Mouse (Mus musculus) CD8-positive naive resting alpha-beta T cell, adult 2 months (primary cell): ENCODE results near the gene Myo1c.

Experiments
- DNase-seq, 2 experiments: peaks; one replicate each; pipeline ENCODE4 v3.0.0; 2022; ENCODE audit warnings: low read depth in 2 of 2, low spot score in 2 of 2

Myo1c gene

DNA sequence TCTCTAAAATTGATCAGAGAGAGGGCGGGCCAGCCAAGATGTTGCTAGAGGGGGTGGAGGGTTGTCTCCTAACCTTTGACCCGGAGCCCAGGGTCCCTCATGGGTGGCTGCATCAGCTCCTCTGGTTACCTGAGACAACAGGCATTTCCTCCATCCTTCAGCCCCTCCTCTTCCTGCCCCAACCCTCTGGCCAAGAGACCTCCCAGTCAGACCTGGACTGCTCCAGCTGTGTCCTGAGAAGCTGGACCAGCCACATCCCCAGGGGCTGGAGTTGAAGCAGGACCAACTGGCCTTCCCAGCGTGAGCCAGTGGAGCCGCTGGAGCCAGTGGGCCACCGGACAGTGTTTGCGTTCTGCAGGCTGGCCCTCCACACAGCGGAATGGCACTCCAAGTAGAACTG is at the start of gene Myo1c:
Gene Myo1c (plus strand): TSS at position 194 of the 400 bp plus-strand sequence.
- no peak for DNase-seq

DNA sequence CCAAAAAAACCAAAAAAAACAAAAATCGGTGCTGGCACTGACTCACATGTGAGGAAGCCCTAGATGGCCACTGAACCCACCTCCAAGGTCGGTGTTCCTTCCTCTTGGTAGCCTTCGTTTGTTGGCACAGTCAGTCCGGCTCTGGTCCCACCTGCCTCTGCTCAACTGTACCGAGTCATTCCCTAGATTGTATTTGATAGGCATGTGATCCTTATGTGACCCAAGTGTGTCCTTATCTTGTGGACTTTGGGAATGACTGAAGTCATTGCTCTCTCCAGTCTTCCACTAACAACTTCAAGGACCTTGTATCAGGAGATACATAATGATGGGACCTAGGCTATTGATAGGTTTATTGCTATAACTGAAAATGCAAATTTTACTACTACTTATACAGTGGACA is 45.5 kb upstream of the Myo1c start:
- DNase-seq = no peak

DNA sequence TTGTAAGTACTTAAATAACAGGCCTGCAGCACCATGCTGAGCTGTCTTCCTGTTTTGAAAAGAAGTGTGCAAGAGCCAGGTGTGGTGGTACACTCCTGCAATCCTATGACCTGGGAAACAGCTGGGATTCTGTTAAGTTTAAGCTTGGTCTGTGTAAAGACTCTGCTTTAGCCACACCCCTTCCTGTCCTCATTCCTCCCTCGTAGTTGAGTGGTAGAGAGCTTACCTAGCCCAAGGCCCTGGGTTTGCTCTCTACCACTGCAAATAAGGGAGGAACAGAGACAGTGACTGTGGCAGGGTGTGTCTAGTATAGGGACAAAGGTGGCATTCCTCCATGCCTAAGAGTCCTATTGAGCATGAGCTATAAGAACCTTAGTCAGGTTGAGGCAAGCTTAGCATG is 45.0 kb upstream of the Myo1c start:
- DNase-seq = no peak

DNA sequence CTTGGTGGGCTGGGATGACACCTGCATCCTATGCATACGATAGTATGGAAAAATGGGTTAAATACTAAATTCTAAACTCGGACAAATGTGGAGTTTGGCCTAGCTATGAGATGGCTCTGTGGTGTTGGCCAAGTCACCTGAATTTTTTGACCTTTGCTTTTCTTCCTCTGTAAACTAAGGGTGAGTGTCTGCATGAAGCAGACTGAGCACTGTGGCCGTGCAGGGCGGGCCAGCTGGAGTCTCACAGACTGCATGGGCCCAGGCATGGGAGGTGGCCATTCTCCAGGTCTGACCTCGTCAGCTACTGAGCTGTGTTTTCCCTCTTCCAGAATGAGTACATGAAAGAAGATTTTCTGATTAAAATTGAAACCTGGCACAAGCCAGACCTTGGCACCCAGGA is 41.5 kb upstream of the Myo1c start:
- DNase-seq = no peak

DNA sequence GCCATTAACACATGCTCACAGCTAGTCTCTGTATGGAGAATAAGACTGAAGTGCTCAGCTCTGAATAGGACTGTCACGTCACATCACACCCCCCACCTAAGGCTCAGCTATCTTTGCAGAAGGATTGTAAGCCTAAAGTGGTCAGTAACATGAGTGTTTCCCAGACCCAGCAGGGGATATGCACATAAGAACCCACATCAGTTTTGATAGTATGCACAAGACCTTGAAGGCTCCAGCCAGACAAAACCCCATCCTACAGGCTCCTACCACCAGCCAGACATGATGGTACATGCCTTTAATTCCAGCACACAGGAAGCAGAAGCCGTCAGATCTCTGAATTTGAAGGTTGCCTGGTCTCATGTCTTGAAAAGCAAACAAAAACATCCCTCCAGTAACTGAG is 40.3 kb upstream of the Myo1c start:
- DNase-seq = no peak

DNA sequence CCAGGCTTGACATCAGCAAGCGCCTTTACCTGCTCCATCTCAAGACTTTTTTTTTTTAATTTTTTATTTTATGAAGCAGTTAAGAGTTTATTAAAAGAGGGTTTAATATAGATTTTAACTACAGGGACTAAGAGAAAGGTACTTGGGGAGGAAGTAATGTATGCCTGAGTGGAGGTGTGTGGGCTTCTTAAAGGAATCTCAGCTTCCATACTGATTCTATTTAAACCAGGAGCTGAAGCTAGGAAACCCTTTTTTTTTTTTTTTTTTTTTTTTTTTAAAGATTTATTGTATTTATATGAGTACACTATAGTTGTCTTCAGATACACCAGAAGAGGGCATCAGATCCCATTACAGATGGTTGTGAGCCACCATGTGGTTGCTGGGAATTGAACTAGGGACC is 35.5 kb upstream of the Myo1c start:
- no peak for DNase-seq

DNA sequence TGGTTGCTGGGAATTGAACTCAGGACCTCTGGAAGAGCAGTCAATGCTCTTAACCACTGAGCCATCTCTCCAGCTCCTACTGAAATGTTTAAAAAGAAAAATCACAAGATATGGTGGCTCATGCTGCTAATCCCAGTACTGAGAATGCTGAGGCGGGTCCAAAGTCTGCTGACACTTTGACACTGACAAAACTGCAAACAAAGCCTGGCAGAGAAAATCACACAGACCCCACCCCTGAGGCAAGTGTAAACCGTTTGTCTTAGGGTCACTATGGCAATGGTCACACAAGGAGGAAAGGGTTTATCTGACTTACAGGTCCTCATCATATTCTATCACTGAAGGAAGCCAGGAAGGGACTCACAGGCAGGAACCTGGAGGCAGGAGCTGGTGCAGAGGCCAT is 34.7 kb upstream of the Myo1c start:
- no peak for DNase-seq

DNA sequence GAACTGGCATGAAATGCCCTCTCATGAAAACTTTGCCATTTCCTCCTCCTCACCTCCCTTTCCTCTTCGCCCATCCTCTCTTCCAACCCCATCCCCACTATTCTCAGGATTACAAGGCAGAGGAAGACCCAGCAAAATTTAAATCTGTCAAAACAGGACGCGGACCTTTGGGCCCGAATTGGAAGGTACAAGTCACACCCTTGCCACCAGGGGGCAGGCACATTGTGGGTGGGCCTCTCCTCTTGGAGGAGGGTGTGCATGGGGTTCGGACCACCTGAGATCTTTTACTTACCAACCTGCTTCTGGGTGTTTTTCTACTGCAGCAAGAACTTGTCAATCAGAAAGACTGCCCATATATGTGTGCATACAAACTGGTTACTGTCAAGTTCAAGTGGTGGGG is 31.2 kb upstream of the Myo1c start:
- peak; percentile 32 to 51 for DNase-seq

DNA sequence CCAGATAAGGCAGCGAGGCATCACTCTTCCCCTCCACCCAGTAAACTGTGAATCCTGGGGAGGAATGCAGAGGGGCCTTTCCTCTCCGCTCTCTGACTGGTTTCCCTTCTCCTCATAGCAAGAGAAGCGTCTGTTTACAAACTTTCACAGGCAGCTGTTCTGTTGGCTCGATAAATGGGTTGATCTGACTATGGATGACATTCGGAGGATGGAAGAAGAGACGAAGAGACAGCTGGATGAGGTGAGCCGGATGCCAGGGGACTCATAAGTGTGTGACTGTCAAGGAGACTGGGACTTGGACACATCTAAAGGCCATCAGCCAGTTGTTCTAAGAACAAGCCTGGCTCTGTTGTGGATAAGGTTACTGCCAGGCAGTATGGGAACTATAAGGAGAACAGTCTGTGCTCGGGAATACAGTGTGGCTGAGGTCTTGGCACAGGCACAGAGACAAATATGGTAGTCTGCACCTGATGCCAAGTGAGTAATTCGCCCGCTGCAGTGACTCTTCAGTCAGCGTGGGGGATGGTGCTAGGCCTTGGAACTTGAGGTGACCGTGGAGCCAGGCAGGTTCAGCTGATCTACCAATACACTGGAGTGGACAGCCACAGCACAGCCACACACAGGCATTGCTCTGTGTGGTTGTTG is 30.0 kb upstream of the Myo1c start:
- no peak for DNase-seq

DNA sequence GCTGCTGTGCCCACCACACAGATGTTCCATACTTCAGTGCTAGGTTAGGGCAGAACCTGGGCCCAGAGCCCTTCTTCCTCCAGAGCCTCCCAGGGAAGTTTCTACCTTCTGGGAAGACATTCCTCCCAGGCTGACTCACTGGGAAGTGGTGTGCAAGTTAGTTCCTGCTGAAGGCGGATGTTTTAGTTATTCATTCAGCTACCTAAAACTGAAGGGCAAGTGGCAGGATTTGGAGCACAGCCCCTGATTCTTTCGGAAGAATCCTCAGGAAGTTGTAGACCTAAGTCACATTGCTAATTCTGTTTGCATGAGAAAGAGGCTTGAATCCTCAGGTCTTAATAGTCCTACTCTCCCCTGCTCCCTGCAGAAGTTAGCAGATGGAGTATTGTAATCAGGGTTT is 28.9 kb upstream of the Myo1c start:
- DNase-seq = no peak

DNA sequence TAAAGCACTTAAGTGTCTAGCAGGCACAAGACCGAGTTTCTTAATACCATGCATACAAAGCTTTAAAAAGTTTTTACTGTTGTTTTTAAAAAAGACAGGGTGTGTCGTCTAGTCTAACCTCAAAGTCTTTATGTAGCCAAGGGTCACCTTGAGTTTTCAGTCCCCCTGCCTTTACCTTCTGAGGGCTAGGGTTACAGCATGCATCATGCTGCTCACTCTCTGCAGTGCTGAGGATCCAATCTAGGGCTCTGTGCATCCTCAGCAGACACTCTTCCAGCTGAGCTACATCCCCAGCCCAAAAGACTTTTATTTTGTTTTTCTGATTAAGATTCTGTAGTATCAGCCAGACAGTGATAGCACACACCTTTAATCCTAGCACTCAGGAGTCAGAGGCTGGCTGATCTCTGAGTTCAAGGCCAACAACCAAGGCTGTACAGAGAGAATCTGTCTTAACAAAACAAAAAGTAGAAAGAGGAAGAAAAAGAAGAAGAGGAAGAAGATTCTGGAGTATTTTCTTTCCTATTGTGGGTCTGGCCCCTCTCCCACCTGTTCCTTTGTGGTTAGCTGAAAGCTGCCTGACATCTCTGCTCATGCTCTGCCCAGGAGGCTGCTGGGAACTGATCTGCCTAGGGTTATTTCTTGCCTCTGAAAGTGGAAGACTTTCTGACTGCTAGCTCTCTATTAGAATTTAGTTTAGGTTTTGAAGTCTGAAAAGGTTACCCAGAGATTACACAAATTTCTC is 27.5 kb upstream of the Myo1c start:
- no peak for DNase-seq

DNA sequence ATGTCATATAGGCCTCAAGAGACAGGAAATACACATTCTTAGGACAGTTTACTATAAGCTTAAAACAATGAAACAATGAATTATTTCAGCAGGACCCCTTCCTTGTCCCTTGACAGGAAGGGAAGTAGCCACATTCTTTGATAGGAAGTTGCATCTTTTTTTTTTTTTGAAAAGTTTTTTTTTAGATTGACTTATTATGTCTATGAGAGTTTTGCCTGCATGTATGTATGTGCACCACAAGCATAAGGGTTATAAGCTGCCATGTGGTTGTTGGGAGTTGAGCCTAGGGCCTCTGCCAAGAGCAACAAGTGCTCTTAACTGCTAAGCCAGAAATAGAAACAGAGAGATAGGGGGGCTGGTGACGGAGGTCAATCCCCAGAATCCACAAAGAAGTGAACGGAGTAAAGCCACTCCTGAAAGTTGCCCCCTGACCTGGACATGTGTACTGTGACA is 26.2 kb upstream of the Myo1c start:
- DNase-seq = no peak

DNA sequence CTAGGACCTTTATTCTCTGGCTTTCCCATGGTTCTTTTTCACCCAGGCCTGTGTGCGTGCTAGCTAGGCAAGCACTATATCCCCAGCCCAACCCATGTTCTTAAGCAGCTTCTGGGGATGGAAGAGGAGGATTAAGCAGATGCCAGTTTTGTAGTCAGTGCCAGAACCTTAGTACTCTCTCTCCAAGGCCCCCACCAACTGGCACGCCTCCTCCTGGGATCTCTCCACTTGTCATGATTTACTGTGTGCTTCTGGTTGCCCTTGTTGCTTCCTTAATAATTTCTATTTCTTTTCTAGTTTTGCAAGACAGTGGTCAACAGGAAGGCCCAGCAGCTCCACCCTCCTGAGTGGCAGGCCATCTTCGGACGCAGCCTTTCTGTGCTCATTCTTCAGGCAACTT is 24.5 kb upstream of the Myo1c start:
- no peak for DNase-seq

DNA sequence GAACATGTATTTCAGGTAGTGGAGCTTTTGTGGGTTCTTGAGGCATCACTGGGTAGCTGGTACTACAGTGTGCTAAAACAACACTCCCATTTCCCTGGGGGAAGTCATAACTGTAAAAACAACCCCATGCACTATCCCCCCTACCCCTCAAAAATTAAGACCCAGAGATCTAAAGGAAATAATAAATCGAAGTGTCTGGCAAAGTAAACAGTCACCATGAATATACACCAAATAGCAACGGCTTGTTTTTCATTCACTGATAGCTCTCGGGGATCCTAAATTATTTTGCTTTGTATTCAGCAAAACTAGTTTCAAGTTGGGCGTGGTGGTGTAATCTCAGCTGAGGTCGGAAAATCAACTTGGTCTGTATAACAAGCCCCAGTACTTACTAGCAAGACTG is 20.2 kb upstream of the Myo1c start:
- no peak for DNase-seq

DNA sequence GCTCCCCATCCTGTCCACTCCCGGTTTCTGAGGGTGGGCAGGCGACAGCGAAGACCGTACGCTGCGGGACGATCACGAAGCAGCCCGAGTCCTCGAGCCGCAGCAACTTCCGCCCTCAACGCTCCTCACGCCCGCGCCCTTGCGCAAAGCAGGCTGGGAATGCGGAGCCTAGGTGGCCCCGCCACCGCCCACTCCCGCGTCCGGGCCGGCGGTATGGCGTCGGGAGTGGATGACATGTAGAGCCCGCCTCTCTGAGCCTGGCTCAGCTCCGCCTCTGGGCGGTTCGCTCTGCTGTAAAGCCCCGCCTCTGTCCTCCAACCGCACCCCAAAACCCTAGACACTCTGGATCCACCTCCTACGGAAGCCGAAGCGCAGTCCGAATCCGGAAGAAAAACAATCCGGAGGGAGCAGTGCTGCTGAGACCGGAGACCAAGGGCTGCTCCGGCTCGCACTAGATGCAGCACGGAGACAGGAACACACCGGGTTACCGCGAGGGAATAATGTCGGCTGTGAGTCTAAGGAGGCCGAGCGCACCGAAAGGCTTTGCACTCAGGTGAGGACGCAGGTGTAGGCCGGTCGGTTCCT is 19.6 kb upstream of the Myo1c start, which contains the start of gene Inpp5k:
Gene Inpp5k (plus strand): TSS at position 344 of the 585 bp plus-strand sequence.
- DNase-seq = peak; percentile 95 to 96

DNA sequence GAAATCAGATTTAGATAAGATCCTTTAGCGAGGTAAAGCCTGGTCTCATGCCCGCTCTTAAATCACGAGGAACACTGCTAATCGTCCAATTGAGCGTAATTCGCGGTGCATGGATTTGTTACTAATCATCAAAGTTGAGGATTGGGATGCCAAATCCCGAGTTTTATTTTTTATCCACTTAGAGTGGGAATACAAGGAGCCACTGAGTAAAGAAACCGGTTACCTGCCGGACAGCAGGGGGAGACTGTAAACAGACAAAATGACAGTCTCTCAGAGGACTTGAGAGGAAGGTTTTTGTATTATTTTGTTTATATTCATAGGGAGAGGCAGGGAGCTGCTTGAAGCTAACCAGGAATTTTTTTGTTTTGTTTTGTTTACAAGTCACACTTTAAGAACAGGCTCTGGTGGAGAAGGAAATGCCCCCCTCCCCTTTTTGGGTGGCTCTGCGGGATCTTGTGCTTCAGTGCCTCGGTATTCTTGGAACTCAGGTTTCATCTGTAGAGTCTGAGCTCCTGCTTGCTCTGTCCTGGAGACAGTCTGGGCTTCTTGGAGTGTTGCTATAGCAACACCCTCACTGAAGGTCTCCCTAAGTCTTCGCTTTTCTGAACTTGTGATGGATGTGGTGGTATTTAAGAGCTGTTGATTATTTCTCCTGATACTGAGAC is 18.6 kb upstream of the Myo1c start:
- DNase-seq = peak in 1 of 2 experiments; percentile 42

DNA sequence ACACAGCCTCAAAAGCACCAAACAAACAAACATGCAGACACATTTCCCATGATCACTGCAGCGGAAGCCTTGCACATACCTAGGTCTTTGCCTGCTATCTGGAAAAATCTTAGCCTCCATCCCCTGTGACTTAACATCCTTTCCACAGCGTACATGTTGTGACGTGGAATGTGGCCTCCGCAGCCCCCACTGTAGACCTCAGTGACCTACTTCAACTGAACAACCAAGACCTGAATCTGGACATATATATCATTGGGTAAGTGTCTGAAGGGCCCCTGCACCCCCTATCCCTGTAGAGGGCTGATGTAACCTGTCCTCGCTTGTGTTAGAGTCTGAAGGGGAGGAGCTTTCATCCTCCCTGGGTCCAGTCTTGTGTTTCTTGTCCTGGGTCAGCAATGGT is 17.4 kb upstream of the Myo1c start:
- no peak for DNase-seq

DNA sequence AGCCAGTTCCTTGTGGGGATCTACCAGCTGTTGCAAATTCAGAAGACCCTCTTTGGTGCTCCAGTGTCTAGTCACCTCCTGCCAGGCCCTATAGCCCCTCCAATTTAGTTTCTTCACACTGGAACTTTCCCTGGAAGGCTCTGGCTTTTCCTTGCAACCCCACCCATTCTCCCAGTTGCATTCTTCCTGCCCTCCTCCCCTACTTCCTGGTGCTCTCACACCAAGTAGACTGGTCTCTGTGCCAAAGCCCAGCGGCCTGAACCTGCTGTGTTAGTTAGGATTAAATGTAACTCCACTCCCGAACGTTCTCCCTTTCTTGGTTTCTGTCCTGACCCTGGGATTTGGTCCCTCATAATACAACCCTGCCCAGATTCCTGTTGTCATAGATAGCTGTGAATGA is 15.5 kb upstream of the Myo1c start:
- DNase-seq = no peak

DNA sequence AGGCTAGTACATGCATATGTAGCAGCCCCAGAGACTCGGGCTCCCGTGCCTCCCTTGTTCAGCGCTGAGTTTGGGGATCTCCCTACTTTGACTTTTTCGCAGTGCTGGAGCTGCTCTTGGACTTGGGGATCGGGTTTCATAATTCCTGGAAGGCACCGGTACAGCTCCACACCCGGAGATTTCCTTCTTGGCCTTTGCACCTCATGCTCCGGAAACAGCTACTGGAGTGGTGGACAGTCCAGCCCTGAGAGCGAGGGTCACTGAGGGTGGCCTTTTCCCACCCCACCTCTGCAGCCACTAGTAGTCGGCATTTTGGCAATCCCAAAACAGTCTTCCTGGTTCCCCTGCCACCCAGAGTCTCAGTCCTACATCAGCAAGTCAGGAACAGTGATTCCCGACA is 15.0 kb upstream of the Myo1c start:
- DNase-seq = no peak

DNA sequence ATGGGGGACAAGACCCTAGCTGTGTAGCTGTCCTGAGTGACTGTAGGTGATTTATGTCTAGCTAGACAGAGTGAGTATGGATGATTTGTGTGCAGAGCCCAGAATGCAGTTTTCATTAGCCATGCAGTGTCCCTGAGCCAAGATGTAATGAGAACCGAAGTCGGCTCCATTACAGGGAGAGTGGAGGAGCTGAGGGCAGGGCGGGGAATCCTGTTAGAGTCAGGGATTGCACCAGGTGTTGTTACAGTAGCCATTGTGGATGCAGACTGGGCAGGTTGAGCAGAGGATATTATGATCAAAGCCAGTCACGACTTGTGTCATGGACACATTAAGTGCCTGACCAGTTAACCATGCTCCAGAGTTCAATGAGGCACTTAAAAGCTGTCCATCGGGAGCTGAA is 7.0 kb upstream of the Myo1c start:
- DNase-seq = no peak

DNA sequence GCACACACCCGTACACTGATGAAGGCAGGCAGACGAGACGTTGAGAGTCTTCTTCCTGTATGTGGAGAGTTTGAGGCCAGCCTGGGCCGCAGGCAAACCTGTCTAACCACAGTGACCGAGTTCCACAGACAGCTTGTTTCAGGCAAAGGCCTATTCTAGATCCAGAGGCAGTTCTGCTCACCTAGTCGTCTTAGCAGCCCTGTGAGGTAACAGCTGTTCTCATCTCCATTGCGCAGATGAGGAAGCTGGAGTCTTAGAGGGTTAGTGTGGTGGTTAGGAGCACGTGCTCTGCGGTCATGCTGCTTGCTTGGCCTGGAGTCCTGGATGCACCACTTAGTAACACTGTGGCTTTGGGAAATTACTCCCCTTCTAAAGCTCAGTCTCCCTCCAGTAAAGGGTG is 5.6 kb upstream of the Myo1c start:
- DNase-seq = no peak

DNA sequence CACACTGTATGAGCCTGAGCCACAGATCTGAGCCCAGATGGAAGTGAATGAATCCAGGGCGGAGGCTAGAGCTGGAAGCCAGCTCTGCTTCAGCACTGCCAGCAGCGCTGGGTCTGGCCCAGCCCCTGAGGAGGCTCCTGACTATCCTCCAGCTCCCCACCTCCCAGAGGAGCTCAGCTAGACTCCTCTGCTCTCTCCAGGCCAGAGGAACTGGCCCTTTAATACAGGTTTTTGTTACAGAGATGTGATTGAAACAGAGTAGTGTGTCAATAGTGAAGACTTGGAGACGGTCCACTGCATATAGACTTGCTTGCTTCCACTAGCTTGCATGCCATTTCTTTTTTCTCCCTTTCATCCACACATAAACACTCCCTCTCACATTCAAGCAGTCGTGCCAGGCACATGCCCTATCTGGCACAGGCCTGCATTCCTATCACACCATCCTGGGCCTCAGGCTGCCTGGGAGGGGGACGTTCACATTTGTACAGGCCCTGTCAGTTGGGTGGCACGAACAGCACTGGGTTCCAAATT is 2.6 kb upstream of the Myo1c start:
- no peak for DNase-seq
